ENCODE assay signal across 12 mouse cellular contexts in genomic region chr13:41865071-41865470, GRCm38 (mm10). TPM values are rescaled to one million over a fixed set of nuclear protein-coding genes. Genes with fewer than 3 reads are reported as not detected.
DNase-seq lines count a peak whose midpoint lies in the region; ATAC-seq and TF ChIP-seq lines count a peak whose summit lies in the region.
"Had no signal": no experiment of that assay in that cellular context is flagged by ENCODE, and none has a peak within 500 bp of the region (broad histone marks: within the 10 kb centered on the region; RNA-seq: fewer than 3 reads in every experiment).

No protein-coding gene starts in this region.

- no peak for ATAC-seq in monocyte, adult 5-6 weeks (replicated peaks; ENCODE audit: insufficient number of reproducible peaks, low FRiP score, low TSS enrichment, poor library complexity, severe bottlenecking)

- no peak for DNase-seq in layer of hippocampus, adult 2 months (ENCODE audit: low spot score in 2 of 2)
- DNase-seq in layer of hippocampus, postnatal 10 days (ENCODE audit: low spot score in 2 of 2): no peak
- peak; percentile 60 to 77 for DNase-seq in heart, adult 2 months
- peak; percentile 31 for DNase-seq in kidney, adult 9 months
- DNase-seq in lung, postnatal 4 days: peak; percentile 15 to 48
- no peak for DNase-seq in frontal cortex, postnatal 14 days (ENCODE audit: low spot score in 2 of 2)
- no peak for DNase-seq in embryo, embryonic 9.5 days (ENCODE audit: extremely low spot score)
- DNase-seq: left cerebral cortex, postnatal 4 days; thymus, postnatal 4 days had no signal

- H3K27me3 ChIP-seq in heart, adult 2 months (ENCODE audit: control insufficient read depth, insufficient read depth, low read length): no peaks in the 10 kb centered on the region
- H3K27me3 ChIP-seq: megakaryocyte, embryonic 14.5 days; neural tube, embryonic 13.5 days had no signal

- peaks cover 2% of the 10 kb centered on the region; the same call in 1 of the 2 replicates for H3K36me3 ChIP-seq in heart, adult 2 months (ENCODE audit: control insufficient read depth, insufficient read depth, low read length)
- H3K36me3 ChIP-seq: neural tube, embryonic 13.5 days had no signal

- intact Hi-C loops in heart, adult 2 months (cut with DNase I): no loop called here

- TF ChIP-seq CTCF in layer of hippocampus, adult 2 months (conservative IDR thresholded peaks at IDR 0.05): no peak
- no peak for TF ChIP-seq CTCF in heart, adult 2 months (IDR thresholded peaks at IDR 0.05)

- H3K27ac ChIP-seq in layer of hippocampus, adult 2 months: peak overlapping the region; percentile 32; the same call in 1 of the 2 replicates
- peak overlapping the region; percentile 45 for H3K27ac ChIP-seq in heart, adult 2 months
- H3K27ac ChIP-seq: neural tube, embryonic 13.5 days had no signal

- H3K79me2 ChIP-seq in heart, adult 2 months (replicated peaks; ENCODE audit: control insufficient read depth, insufficient read depth, low read length): no peaks in the 10 kb centered on the region

- 43% methylated on average over 5 of the region's 5 CpGs for WGBS in heart, adult 2 months

- TF ChIP-seq POLR2A in heart, adult 2 months (IDR thresholded peaks at IDR 0.05; ENCODE audit: insufficient read depth, low read depth, low read length): no peak

- H3K4me1 ChIP-seq in heart, adult 2 months (ENCODE audit: control insufficient read depth, insufficient read depth, low read length): peaks cover 6% of the 10 kb centered on the region
- H3K4me1 ChIP-seq: megakaryocyte, embryonic 14.5 days; neural tube, embryonic 13.5 days had no signal

- no peak overlapping the region for H3K9ac ChIP-seq in heart, adult 2 months (ENCODE audit: low read depth, low read length)
- H3K9ac ChIP-seq: neural tube, embryonic 13.5 days had no signal

- H3K4me3 ChIP-seq in layer of hippocampus, adult 2 months: no peak overlapping the region
- no peak overlapping the region for H3K4me3 ChIP-seq in heart, adult 2 months
- H3K4me3 ChIP-seq: megakaryocyte, embryonic 14.5 days; neural tube, embryonic 13.5 days had no signal

- 0 out of 2 replicates have a peak, but pooled peaks have one; percentile 38 for TF ChIP-seq EP300 in heart, adult 2 months (IDR thresholded peaks at IDR 0.05; ENCODE audit: insufficient read depth, low read depth, low read length)

RNA-seq across cellular contexts. Expression of gene Adtrp, which starts 17.6 kb away (rescaled TPM):
- total RNA-seq in layer of hippocampus, adult 2 months (2021): not detected
- total RNA-seq in layer of hippocampus, postnatal 10 days (2021): under 1 TPM; 0.46 to 0.69 TPM
- total RNA-seq in heart, adult 2 months (2021): 1 to 10 TPM in 1 of 2 experiments, under 1 TPM in 1; 0.64 to 2.3 TPM
- 4.2 and 4.7 TPM in 2 replicates for polyA plus RNA-seq in heart, adult 2 months (2012; rRNA removed)
- total RNA-seq in monocyte, adult 5-6 weeks (2017): 0.49 to 7.5 TPM in 2 of 3 replicates, not detected in the other
- total RNA-seq: left cerebral cortex, postnatal 4 days had no signal

Comparison
In these comparisons a context has a peak if more than half of its experiments do, and no peak if none do; other contexts are left out.
1. DNase-seq: peak in heart, adult 2 months (2 of 2), kidney, adult 9 months (single experiment) and lung, postnatal 4 days (2 of 2); none in layer of hippocampus, adult 2 months (0 of 2), layer of hippocampus, postnatal 10 days (0 of 2), frontal cortex, postnatal 14 days (0 of 2) and embryo, embryonic 9.5 days (single experiment).